Mouse (Mus musculus) heart, postnatal 0 days (tissue): ENCODE measurements around the gene Zpld1.

Experiments used
- CTCF ChIP-seq: IDR thresholded peaks from 2 replicates; pipeline ENCODE4 v1.5.1; 2016; ENCODE audit warnings: antibody characterized with exemption, control low read depth, low read depth
- EP300 ChIP-seq: IDR thresholded peaks from 2 replicates; pipeline ENCODE4 v1.6.1; 2016; ENCODE audit warnings: antibody characterized with exemption, low read depth

GRCm38 (mm10) chr16:55265281-55265680 is 32.5 kb downstream of the Zpld1 start:
- TF ChIP-seq CTCF (no peak), EP300 (no peak)
